Mouse (Mus musculus): ENCODE results near the gene Klra9.
"Not testable (repeated sequence)": the region's sequence is repeated elsewhere in the genome, so short reads cannot be mapped to it uniquely, and the experiment has no call there.

Klra9 gene
- long read RNA-seq, experiment 1, partial matches to known transcripts, result 0 of 2 reads
- long read RNA-seq, experiment 1, other reads (novel, unspliced or antisense), result 2 of 2 reads
- long read RNA-seq, experiment 2, result 0 reads

- intact Hi-C loops (cut with DNase I), result not testable (repeated sequence)
These were observed at the start of gene Klra9 for GRCm38 (mm10) chr6:130193012-130193411. Gene Klra9, minus strand, starts transcription at chr6:130193112.

DNA sequence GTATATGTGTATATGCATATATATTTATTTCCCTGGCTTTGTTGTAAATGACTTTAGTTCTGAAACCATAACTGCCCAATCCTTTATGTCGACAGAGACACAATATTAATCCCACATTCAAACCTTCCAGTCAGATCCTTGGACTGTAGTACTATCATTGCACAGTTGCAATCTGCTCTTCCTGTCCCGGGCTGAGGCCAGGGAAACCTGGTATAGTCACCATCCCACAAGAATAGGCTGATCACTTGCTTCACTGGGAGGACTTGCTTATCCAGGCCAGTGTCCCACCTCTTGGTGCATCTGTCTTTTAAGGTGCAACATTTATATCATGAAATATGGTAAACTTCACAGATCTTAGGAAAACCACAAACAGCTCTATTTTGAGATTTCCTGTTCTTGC lies 44.6 kb upstream of the Klra9 start:
- intact Hi-C loops (cut with DNase I), result no loop called here

DNA sequence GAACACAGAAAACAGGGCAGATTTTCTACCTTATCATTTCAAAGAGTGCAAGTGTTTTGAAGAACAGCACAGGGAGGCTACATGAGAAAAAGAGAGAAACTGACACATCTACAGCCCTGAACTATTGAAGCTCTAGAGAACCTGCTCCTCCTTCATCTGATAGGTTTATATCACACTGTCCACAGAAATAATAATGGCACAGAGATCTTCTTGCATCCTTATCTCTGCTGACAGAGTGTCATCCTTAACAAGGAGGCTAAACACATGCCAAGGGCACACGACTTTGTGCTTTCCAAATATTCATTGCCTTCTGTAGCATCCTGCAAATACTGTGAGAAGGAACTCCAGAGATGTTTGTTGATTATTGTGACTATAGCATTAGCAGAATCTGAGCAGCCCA lies 43.7 kb upstream of the Klra9 start:
- intact Hi-C loops (cut with DNase I), result no loop called here

- intact Hi-C loops (cut with DNase I), result no loop called here
These were observed 40.3 kb upstream of the Klra9 start, which contains the start of gene Klra7 for GRCm38 (mm10) chr6:130233222-130233621. Gene Klra7, minus strand, starts transcription at chr6:130233322.

- intact Hi-C loops (cut with DNase I), result loop anchor here (5.0 kb wide), 1 partner anchor 145 kb away; no protein-coding TSS in a partner anchor
These were observed 4.5 kb upstream of the Klra9 start for GRCm38 (mm10) chr6:130197453-130197852.

DNA sequence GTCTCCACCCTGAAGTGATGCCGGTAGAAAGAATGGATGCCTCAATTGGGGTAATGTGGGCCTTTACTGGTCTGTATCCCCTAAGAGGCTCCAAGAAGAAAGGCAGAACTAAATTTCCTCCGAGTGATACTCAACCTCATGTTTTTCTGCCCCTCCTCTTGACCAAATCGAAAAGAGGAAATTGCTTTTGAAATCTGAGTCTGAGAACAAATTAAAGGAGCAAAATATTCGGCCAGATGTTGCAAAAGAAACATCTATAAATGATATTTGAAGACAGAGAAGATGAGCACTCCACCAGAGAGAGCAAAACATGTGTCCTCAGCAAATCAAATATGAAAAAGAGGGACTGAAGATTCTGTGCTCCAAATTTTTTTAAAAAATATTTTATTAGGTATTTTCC lies 63.1 kb downstream of the Klra9 start, which contains the start of gene Klra8:
Gene Klra8, minus strand, starts transcription at position 101 of the 400 bp plus-strand sequence.
- intact Hi-C loops (cut with DNase I), result not testable (repeated sequence)

Data from adrenal gland (tissue).